Mouse (Mus musculus) liver, embryonic 14.5 days (tissue): Measurements from ENCODE around the gene Dpf2.

Experiments used
- CTCF ChIP-seq: IDR thresholded peaks from 2 replicates; pipeline ENCODE4 v1.5.1; 2016; ENCODE audit warnings: antibody characterized with exemption, low read depth, control low read depth
- EP300 ChIP-seq: IDR thresholded peaks from 2 replicates; pipeline ENCODE4 v1.6.1; 2016; ENCODE audit warnings: antibody characterized with exemption, low read depth

- TF ChIP-seq CTCF: no peak
- peak; percentile 86 for TF ChIP-seq EP300
Measured at GRCm38 (mm10) chr19:5883935-5884334, 28.9 kb downstream of the Dpf2 start.
